Mouse (Mus musculus): Measurements from ENCODE around the gene Cyth1.
A peak's percentile ranks its signal among the peaks of the same experiment; 100 is the strongest.

Cyth1 gene

GRCm38 (mm10) chr11:118222351-118222885, 26.0 kb downstream of the Cyth1 start:
- no peak for DNase-seq

DNA sequence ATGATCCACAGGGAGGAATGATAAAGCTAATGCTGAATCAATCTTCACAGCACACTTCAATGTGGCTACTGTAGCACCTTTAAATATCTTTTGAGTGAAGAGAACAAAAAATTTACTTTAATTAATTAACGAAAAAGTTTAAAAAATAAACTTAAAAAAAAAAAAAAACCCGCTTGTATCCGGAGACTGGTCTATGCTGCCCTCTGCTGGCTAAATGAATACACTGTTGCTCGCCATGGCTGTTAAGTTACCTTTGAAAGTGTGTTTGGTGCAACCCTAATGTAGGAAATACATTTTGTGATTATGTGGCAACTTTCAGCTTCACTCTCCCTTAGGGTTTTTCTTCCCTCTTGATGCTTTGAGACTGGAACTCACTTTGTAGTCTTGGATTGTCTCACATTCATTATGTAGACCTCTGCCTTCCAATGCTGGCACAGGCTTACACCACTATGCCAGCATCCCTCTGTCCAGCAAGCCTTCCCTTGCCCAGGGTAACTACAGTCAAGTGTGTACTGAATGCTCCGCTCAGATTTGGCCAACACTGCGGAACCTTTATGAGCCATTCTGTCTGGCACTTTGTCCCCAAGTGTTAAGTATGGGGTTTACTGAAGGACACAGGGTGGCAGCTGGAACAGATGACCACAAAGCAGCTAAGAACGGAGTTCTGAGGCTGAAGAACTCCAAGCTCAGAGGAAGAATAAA, 27.7 kb downstream of the Cyth1 start:
- peak; percentile 72 to 87 for DNase-seq

DNA sequence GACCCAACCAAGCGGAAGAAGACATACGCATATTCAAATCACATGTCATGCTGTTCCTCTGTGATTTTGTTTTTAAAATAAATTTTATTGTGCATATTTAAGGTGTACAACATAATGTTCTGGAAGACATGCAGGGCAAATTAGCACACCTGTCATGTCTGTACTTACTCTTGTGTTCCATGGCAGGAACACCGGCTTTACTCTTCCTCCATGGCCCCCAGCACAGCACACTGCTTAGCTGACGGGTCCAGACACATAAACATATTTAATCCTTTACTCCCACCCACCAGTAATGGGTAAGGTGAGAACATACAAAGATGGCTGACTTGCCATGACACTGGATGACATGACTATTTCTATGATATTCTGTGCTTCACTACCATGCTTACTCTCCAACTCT, 29.3 kb downstream of the Cyth1 start:
- DNase-seq: no peak

GRCm38 (mm10) chr11:118216468-118216867, 31.9 kb downstream of the Cyth1 start:
- no peak for DNase-seq

DNA sequence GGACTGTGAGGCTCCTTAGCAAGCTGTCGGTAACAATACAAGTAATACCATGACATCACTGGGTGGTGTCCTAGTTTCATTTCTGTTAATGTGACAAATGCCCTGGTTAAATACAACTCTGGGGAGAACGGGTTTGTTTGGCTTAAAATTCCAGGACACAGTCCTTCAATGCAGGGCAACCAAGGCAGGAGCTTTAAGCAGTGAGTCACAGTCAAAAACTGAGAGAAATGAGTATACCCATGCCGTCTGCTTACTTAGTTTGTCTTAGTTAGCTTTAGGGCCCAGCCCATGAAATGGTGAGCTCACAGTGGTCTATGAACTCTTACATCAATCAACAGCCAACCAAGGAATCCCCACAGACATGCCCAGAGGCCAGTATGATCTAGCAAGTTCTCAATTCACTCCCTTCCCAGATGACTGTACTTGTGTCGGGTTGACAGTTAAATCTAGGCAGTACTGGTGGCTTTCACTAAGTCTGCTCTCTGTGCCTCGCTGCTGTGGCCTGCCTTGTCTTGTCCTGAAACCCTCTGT, 32.4 kb downstream of the Cyth1 start:
- no peak for DNase-seq

DNA sequence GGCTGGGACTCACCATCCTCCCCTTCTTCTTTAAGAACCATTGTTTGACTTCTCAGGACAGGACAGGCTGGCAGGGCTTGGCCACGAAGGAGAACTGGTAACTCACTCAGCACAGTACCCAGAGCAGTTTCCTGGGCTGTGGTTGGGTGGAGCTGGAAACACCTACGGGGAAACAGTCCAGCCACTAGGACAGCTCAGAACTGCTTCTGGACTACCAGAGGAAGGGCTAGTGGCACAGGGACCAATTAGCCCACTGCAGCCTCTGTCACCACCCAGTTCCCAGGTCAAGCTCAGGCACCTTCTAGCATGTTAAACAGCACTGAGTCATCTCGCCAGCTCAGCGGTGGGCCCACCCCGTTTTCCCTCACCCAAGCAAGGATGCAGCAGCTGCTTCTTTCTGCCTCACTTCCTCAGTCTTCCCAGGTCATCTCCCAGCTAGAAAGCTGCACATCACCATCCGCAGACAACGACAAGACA, 35.7 kb downstream of the Cyth1 start:
- peak in 1 of 2 experiments; percentile 63 for DNase-seq

DNA sequence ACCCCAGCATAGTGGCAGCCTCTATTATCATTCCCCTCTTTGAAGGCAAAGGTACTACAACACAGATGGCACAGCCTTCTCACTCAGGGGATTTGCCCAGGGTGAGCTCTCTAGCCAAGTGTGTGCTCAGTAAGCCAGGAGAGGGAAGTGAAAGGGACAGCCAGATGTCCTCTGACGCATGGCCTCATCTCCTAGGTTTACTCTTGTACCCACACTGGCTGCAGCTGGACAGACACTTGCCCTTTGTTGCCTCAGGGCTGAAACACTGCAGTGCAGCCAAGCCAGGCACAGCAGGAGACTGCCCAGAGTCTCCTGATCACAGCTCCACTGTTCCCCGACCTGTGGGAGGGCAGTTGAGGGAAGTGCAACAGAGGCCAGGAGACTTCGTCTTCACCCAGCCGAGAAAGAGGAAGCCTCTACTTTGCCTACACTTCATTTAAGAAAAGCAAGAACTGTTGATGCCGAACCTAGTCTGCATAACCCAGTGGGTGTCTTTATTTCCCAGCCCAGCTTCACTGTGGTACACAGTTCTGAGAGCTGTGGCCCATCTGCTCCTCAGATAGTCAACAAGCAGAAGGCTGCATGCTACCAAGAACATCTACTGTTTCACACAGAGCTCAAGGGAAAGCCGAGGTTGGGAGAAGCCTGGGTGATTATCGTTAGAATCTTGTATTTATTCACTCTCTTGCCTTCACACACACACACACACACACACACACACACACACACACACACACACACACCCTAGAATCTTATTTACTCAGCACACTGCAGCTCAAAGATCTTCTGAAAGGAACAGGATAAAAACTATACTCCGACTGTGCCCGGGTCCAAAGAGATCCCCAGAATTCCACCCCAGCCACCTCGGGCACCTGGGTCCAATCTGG, 36.4 kb downstream of the Cyth1 start:
- DNase-seq: peak; percentile 57 to 89

DNA sequence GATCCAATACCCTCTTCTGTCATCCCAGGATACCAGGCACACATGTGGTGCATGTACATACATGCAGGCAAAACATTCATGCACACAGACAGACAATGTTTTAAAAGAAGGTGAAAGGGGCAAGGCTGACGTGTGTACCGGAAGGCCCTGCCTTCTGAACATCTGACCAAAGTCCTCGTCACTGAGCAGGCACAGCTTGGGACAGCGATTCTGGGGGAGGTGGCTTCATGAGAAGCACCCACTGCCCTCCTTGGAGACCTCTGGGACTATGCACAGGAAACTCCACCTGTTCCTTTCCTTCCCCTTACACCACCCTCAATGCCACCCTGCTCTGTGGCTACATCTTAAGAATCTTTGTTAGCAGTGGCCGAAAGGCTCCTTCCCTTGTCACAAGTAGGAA, 37.4 kb downstream of the Cyth1 start:
- DNase-seq: peak in 1 of 2 experiments; percentile 68

DNA sequence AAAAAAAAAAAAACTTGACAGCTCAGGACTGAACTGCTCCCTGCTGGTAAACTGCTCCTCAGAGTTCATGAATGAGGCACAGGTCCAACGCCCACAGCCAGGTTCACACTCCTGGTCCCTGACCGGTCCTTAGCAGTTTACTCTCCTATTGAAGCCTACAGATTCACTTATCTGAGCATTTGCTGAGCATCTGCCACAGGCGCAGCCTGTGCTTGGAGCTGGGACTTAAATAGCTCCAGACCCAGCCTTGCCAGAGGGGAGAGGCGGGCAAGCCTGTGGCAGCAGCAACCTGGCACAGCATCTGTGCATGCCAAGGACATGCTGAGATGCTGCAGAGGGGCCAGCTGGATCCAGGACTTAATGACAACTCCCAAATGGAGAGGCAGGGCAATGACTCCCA, 38.3 kb downstream of the Cyth1 start:
- peak in 1 of 2 experiments; percentile 49 for DNase-seq

DNA sequence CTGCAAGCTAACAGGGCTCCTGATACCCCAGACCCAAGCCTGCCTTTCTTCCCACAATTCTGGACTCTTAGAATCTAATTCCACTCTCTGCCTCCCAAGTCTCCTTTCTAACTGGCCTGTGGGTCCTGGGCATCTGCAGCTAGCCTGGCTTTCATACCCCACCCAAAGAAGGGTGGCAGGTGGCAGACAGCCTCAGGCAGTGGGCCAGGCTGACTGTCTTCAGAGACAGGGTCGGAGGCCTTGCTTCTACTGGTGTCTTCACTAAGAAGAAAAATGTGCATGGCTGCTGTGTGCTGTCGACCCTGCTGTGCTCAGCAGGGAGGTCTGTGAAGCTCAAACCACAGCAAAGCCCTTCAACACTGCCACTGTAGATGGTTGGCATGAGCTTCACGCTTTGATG, 39.0 kb downstream of the Cyth1 start:
- no peak for DNase-seq

- no peak for DNase-seq
These were observed 39.6 kb downstream of the Cyth1 start for GRCm38 (mm10) chr11:118208672-118209272.

GRCm38 (mm10) chr11:118207424-118208033, 40.9 kb downstream of the Cyth1 start:
- DNase-seq: no peak

GRCm38 (mm10) chr11:118206267-118206666, 42.1 kb downstream of the Cyth1 start:
- no peak for DNase-seq

DNA sequence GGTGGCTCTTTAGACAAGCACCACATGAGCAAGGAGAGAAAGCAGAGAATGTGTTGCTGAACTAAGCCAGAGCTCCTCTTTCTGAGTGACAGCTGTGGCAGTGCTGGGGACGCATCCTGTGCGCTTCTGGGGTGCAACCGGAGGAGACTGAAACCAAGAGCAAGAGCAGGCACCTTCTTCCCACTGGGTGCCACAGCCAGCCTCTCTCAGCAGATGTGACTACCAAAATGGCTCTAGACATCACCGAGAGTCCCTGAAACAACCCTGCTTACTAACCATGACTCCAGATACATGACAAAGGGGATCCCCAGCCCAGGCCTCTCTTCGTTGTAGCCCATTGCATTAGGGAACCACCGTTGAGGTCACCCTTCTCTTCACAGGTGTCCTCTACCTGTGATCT, 44.9 kb downstream of the Cyth1 start:
- DNase-seq: no peak

- peak; percentile 55 to 71 for DNase-seq
These were observed 45.8 kb downstream of the Cyth1 start for GRCm38 (mm10) chr11:118202410-118203233.

GRCm38 (mm10) chr11:118201833-118202409, 46.5 kb downstream of the Cyth1 start:
- peak; percentile 32 to 59 for DNase-seq

GRCm38 (mm10) chr11:118200834-118201830, 47.3 kb downstream of the Cyth1 start:
- peak in 1 of 2 experiments; percentile 45 for DNase-seq

DNA sequence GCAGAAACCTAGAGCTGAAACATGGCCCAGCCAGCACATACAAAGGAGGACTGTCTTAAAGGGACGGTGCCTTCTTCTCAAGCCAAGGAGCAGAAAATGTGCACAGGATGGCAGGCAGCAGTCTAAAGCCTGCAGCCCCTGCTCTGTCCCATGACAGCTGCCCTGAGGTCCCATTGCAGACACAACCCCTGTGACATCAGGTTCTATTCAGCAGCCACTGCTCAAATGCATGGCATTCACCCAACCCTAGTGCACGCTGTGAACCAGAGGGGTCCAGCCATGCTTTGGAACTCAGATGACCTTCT, 50.1 kb downstream of the Cyth1 start:
- no peak for DNase-seq

GRCm38 (mm10) chr11:118197508-118198295, 50.7 kb downstream of the Cyth1 start:
- DNase-seq: peak; percentile 79 to 82
